Mouse (Mus musculus) lung, postnatal 36 days (tissue): Measurements from ENCODE around the gene L3mbtl3.

Experiments
- DNase-seq: peaks from one replicate; pipeline ENCODE4 v3.0.0; 2022; ENCODE audit warnings: mixed read lengths

Gene L3mbtl3

DNA sequence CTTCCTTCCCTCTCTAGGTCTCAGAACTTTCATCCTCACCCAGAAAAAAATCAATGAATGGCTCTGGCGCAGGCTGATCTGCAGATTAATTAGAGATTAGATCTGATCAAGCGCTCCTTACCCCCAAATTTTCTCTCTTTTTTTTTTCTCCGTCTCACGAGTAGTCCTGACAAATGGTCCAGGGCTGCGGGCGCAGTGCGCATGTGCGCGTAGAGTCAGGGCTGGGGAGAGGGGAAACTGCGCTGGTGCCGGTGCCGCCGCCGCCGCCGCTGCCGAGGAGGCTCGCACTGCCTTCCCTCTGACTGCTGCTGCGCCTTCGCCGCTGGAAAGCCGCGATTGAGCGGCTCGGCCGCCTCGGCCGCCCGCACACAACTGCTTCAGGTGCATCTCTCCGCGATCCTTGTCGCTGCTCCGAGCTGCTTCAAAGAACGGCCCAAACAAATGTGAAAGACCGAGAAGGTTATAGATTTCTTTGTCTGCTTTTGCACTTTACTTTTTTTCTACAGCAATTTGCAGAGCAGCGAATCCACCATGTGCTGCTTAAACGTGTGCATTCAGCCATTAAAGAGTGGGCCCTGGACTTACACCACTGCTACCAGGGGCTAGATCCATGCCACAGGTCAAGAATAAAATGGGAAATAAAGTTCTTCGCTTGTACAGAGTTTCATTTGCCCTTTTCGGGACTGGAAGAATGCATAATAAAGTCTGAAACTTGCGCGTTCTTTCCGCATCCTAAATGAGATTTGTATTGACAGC lies at the start of gene L3mbtl3:
Gene L3mbtl3 (minus strand): TSS at position 182 of the 756 bp plus-strand sequence.
- peak; percentile 93 for DNase-seq

- DNase-seq: no peak
Observed at GRCm38 (mm10) chr10:26421168-26421567, 45.4 kb upstream of the L3mbtl3 start.

GRCm38 (mm10) chr10:26388656-26389055 lies 12.9 kb upstream of the L3mbtl3 start:
- no peak for DNase-seq

GRCm38 (mm10) chr10:26377332-26377602 lies 1.5 kb upstream of the L3mbtl3 start:
- DNase-seq: no peak

DNA sequence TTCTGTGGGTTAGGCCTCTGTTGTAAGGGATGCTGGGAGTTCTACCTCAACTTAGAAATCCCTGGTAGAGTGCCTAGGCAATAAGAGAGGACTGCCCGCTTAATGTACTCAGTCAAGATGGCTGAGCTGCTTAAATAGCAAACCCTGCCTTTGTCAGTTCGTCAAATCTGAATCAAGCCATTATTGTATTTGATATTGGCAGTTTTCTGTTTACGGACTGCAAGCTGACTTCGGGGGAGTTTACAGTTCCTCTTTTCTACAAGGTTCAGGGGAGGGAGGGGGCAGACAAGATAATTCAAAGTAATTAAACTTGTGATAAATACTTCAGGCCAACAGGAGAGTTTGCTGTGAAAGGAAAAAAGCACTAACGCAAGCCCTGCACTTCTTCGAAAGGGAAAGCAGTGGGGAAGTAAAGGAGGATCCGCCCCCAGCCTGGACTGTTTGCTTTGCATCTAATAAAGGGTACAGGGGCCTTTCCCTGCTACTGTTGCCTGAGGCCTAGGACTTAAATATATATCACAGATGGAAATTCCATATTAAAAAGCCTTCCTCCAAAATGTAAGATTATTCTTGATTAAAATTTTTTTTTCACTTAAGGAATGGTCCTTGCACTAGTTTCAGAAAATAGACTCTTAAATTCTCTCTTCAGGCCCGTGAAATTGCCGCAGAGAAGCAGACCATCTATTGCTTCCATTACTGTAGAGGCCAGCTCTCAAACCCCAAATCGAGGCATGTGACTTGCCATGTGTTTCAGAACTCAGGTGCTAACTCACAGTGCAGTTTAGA lies 968 bp upstream of the L3mbtl3 start:
- DNase-seq: peak; percentile 8

DNA sequence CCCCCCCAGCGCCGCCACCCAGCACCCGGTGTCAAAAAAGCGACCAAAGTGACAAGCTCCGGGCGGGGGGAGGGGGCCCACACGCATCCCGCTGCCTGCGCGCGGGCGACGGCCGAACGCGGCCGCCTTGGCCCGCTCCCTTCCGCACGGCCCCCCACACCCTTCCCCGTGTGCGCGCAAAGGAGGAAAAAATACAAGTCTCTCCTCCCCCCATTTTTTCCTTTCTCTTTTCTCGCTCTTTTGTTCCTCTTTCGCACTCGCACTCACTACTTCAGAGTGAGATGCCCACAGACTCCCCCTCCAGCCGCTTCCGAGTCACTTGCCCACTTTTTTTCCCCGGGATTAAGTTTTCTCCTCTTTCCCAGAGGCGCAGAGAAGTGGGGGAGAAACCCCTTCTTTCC lies 420 bp downstream of the L3mbtl3 start:
- peak; percentile 10 for DNase-seq

GRCm38 (mm10) chr10:26374436-26375311 lies 1.1 kb downstream of the L3mbtl3 start:
- DNase-seq: peak; percentile 60

GRCm38 (mm10) chr10:26373951-26374435 lies 1.8 kb downstream of the L3mbtl3 start:
- DNase-seq: peak; percentile 73

- DNase-seq: peak; percentile 96
Observed at GRCm38 (mm10) chr10:26372940-26373931, 2.5 kb downstream of the L3mbtl3 start.

DNA sequence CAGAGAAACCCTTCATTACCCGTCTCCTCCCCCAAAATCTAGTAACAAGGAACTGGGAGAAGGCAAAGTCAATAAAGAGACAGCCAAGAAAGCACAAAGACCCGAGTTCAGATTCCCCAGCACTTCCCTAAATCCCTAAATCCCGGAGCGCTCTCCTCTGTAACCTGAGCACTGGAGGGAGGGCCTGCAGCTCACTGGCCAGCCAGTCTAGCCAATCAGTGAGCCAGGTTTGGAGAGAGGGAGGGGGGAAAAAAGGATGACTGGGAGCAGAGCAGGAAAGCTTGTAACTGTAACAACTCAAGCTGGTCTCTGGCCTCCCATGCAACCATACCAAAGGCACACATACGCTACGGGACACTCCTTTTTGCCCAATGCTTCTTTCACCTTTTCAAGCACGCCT lies 4.4 kb downstream of the L3mbtl3 start:
- no peak for DNase-seq

- no peak for DNase-seq
Observed at GRCm38 (mm10) chr10:26364942-26365341, 10.8 kb downstream of the L3mbtl3 start.

DNA sequence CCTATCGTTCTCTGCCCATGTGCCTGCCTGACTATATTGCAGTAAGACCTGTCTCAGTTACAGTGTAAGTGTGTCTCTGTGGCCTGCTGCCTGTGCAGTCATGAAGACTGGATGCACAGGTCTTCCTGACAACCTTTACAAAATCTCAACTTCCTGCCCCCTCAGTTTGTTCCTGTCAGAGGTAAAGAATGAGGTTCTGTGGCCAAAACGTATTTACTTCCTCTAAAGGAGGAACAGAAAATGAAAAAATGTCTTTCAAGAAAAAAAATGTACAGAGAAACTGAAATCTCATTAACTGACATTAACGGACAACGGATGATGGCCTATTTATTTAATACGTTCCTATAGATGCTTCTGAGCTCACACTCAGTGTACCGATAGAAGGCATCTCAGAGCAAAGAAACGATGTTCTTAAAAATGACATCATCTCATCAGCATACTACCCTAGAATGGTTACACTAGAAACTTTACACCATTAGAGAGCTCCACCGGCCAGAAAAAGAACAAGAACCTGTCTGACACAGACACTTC lies 11.4 kb downstream of the L3mbtl3 start:
- DNase-seq: peak; percentile 14

GRCm38 (mm10) chr10:26363605-26364004 lies 12.2 kb downstream of the L3mbtl3 start:
- no peak for DNase-seq

- no peak for DNase-seq
Observed at GRCm38 (mm10) chr10:26358798-26359197, 17.0 kb downstream of the L3mbtl3 start.

GRCm38 (mm10) chr10:26358231-26358630 lies 17.5 kb downstream of the L3mbtl3 start:
- DNase-seq: no peak

DNA sequence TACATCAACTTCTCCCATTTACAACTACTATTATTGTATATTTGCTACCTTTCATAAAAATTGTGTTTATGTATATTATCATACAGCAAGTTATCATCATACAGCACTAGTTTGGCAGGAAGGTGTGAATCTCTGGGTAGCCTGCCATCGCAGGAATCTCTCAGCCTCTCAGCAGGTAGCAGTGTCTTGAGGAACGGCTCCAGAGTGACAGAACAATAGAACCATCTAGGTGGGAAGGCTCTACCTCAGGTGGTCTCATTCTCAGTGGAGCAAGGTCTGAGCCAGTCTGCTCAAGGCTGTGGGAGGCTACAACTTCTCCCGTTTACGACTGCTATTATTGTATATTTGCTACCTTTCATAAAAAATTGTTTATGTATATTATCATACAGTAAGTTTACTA lies 22.0 kb downstream of the L3mbtl3 start:
- DNase-seq: no peak

GRCm38 (mm10) chr10:26351129-26351738 lies 24.5 kb downstream of the L3mbtl3 start:
- DNase-seq: no peak

DNA sequence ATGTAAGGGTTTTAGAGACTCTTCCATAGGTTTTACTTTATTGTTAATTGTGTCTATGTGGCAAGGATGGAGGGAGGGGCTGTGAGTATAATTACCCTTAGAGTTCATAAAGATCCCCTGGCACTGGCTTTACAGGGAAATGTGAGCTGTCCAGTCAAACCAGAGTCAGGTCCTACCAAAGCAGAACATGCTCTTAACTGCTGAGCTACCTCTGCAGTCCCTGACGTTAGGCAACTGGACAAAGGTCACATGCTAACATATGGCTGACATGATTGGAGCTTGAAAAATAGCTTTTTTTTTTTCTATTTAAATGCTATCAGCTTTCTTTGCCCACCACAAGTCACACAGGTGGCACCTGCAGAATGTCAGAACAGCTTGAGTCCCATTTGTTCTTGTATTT lies 25.6 kb downstream of the L3mbtl3 start:
- DNase-seq: no peak

- DNase-seq: no peak
Observed at GRCm38 (mm10) chr10:26347614-26348013, 28.2 kb downstream of the L3mbtl3 start.

- no peak for DNase-seq
Observed at GRCm38 (mm10) chr10:26345879-26346278, 29.9 kb downstream of the L3mbtl3 start.

DNA sequence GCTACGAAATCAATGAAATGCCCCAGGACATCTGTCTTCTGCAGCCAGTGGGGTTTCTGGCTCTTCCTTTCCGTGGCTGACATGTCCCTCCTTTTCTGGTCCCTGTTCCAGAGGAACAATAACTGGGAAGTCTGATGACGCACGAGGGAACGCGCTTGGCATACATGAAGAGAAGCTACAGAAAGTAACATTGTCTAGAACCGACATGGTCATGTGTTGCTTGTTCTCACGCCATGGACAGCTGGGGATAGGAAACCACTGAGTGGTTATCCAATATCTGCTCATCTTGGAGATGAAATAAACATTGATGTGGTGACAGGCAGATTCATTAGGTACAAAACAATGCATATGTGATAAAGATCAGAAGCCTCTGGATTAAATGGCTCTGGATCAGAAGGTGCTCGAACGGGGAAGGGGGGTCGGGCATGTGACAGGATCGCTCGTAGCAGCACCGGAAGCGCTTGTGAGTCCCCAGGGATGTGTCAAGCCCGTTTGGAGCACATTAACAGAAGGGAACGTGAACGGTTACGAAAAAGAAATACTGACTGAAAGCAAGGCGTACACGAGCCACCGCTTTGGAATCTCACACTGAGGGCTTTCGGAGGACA lies 37.8 kb downstream of the L3mbtl3 start:
- peak; percentile 29 for DNase-seq
